9 mouse cellular contexts compared by ENCODE assay signal in the genomic region with DNA sequence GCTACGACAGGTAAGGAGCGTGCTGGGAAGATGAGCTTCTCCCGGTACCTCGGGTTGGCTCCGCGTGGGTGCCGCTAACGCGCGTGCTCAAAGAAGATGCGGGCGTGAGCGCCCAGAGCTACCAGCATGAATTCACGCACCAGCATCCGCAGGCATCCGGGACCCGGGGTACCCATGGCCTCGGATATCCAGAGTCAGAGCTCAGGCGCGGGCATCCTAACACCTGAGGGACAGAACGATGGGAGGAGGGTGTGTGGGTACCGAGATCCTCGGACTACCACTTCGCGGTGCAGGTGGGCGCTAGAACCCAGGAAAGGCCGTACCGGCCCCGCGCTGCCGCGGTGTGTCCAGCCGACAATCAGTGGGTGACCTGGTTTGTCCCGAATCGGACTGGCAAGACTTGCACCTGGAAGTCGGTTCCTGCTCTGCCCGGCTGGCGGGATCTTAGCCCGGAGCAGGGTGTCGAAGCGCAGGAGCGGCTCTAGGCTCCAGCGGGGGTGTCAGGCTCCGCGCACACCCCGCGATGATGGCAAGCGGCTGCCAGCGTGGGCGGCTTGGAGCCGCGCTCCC. TPM values are rescaled to one million over a fixed set of nuclear protein-coding genes. Genes with fewer than 3 reads are reported as not detected.
A peak's percentile ranks its signal among the peaks of the same experiment; 100 is the strongest.
DNase-seq lines count a peak whose midpoint lies in the region; ATAC-seq and TF ChIP-seq lines count a peak whose summit lies in the region.
"Had no signal": no experiment of that assay in that cellular context is flagged by ENCODE, and none has a peak within 500 bp of the region (broad histone marks: within the 10 kb centered on the region; RNA-seq: fewer than 3 reads in every experiment).

No protein-coding gene starts in this region.

- peak overlapping the region; percentile 63 for H3K9ac ChIP-seq in heart, embryonic 13.5 days
- peak overlapping the region; percentile 87 for H3K9ac ChIP-seq in midbrain, embryonic 16.5 days (ENCODE audit: low read depth, low read length)

- peak overlapping the region; percentile 15 for H3K4me3 ChIP-seq in thymus, adult 2 months (ENCODE audit: control insufficient read depth, insufficient read depth, low read length)
- H3K4me3 ChIP-seq in heart, embryonic 13.5 days: peak overlapping the region; percentile 55
- peak overlapping the region; percentile 74 for H3K4me3 ChIP-seq in midbrain, embryonic 16.5 days (ENCODE audit: low read depth, low read length)

- TF ChIP-seq POLR2A in thymus, adult 2 months (IDR thresholded peaks at IDR 0.05; ENCODE audit: control insufficient read depth, extremely low read depth, insufficient read depth, low read length, poor library complexity): no peak

- H3K4me2 ChIP-seq in heart, embryonic 13.5 days: peak overlapping the region; percentile 78
- peak overlapping the region; percentile 68 for H3K4me2 ChIP-seq in midbrain, embryonic 16.5 days (ENCODE audit: low read length)

- ATAC-seq in heart, embryonic 13.5 days (ENCODE audit: extremely low read depth, insufficient number of reproducible peaks, low FRiP score, low TSS enrichment): no peak
- ATAC-seq in midbrain, embryonic 16.5 days: peak; percentile 61
- no peak for ATAC-seq in megakaryocyte-erythroid progenitor cell, adult 5-6 weeks (replicated peaks; ENCODE audit: low FRiP score, low TSS enrichment, poor library complexity, severe bottlenecking)

- 0 out of 2 replicates have a peak, but pooled peaks cover under 1% of the 10 kb centered on the region for H3K36me3 ChIP-seq in thymus, adult 2 months (ENCODE audit: control insufficient read depth, insufficient read depth, low read length)
- H3K36me3 ChIP-seq in heart, embryonic 13.5 days: peaks cover 5% of the 10 kb centered on the region
- H3K36me3 ChIP-seq in midbrain, embryonic 16.5 days (ENCODE audit: control insufficient read depth, insufficient read depth, low read length): no peaks in the 10 kb centered on the region

- no peak overlapping the region for H3K27ac ChIP-seq in thymus, adult 2 months (ENCODE audit: control insufficient read depth, insufficient read depth, low read length)
- H3K27ac ChIP-seq in heart, embryonic 13.5 days (replicated peaks): no peak overlapping the region
- H3K27ac ChIP-seq in midbrain, embryonic 16.5 days (ENCODE audit: low read length): peak overlapping the region; percentile 87

- H3K9me3 ChIP-seq in heart, embryonic 13.5 days: no peaks in the 10 kb centered on the region
- no peaks in the 10 kb centered on the region for H3K9me3 ChIP-seq in midbrain, embryonic 16.5 days (replicated peaks; ENCODE audit: control insufficient read depth, low read length, poor library complexity, severe bottlenecking)

- peaks cover 13% of the 10 kb centered on the region for H3K27me3 ChIP-seq in thymus, adult 2 months (ENCODE audit: control insufficient read depth, insufficient read depth, low read length)
- H3K27me3 ChIP-seq in heart, embryonic 13.5 days (replicated peaks): peaks cover 65% of the 10 kb centered on the region
- peaks cover 16% of the 10 kb centered on the region for H3K27me3 ChIP-seq in midbrain, embryonic 16.5 days (ENCODE audit: control insufficient read depth, insufficient read depth, low read depth, low read length)

- no peak for DNase-seq in thymus, adult 2 months
- no peak for DNase-seq in thymus, postnatal 0 days (ENCODE audit: low spot score)
- peak; percentile 54 to 59 for DNase-seq in cerebellum, postnatal 36 days
- DNase-seq in layer of hippocampus, postnatal 25 days (ENCODE audit: extremely low spot score in 1 of 2, low spot score in 1 of 2): peak; percentile 62 to 71
- DNase-seq in urinary bladder, postnatal 25 days (ENCODE audit: low spot score): no peak

- peaks cover 7% of the 10 kb centered on the region; the same call in 1 of the 2 replicates for H3K4me1 ChIP-seq in thymus, adult 2 months (replicated peaks; ENCODE audit: control insufficient read depth, insufficient read depth, low read length)
- peaks cover 13% of the 10 kb centered on the region for H3K4me1 ChIP-seq in heart, embryonic 13.5 days
- peaks cover 15% of the 10 kb centered on the region for H3K4me1 ChIP-seq in midbrain, embryonic 16.5 days (ENCODE audit: control insufficient read depth, insufficient read depth, low read length)

- WGBS in thymus, adult 2 months: 5% methylated on average over 52 of the region's 52 CpGs
- WGBS in heart, embryonic 13.5 days: 2% methylated on average over 52 of the region's 52 CpGs
- under 1% methylated on average over 52 of the region's 52 CpGs for WGBS in midbrain, embryonic 16.5 days

- no peak for TF ChIP-seq CTCF in thymus, adult 2 months (IDR thresholded peaks at IDR 0.05; ENCODE audit: borderline replicate concordance, control insufficient read depth, extremely low read depth, insufficient read depth, low read length, poor library complexity)

RNA-seq across cellular contexts. Expression of a gene that starts 0.7 kb away (rescaled TPM):
- polyA plus RNA-seq in thymus, adult 2 months (2012; rRNA removed): 0.54 and 0.66 TPM in 2 replicates
- 0.05 and 0.06 TPM in 2 replicates for polyA plus RNA-seq in thymus, postnatal 0 days (2015; fragmentation: Nextera tagmentation; extraction: Ambion mirVana)
- 0.62 and 0.78 TPM in 2 replicates for polyA plus RNA-seq in heart, embryonic 13.5 days (2015; fragmentation: Nextera tagmentation; extraction: Ambion mirVana)
- 100 to 1,000 TPM; 159 to 187 TPM for total RNA-seq in layer of hippocampus, postnatal 25 days (2021)
- polyA plus RNA-seq in midbrain, embryonic 16.5 days (2015; fragmentation: Nextera tagmentation; extraction: Ambion mirVana): 62.1 and 66.0 TPM in 2 replicates
- total RNA-seq in megakaryocyte-erythroid progenitor cell, adult 5-6 weeks (2014; fragmentation: Nextera tagmentation): not detected in 2 replicates
- total RNA-seq in megakaryocyte-erythroid progenitor cell, adult 5-6 weeks (2017): not detected in 2 replicates

RNA-seq across cellular contexts. Expression of a gene that starts 16.6 kb away (rescaled TPM):
- 161 and 309 TPM in 2 replicates for polyA plus RNA-seq in thymus, adult 2 months (2012; rRNA removed)
- polyA plus RNA-seq in thymus, postnatal 0 days (2015; fragmentation: Nextera tagmentation; extraction: Ambion mirVana): 97.7 and 111 TPM in 2 replicates
- polyA plus RNA-seq in heart, embryonic 13.5 days (2015; fragmentation: Nextera tagmentation; extraction: Ambion mirVana): 54.0 and 55.4 TPM in 2 replicates
- total RNA-seq in layer of hippocampus, postnatal 25 days (2021): 10 to 100 TPM; 90.6 to 92.9 TPM
- 60.9 and 62.8 TPM in 2 replicates for polyA plus RNA-seq in midbrain, embryonic 16.5 days (2015; fragmentation: Nextera tagmentation; extraction: Ambion mirVana)
- 241 and 316 TPM in 2 replicates for total RNA-seq in megakaryocyte-erythroid progenitor cell, adult 5-6 weeks (2014; fragmentation: Nextera tagmentation)
- total RNA-seq in megakaryocyte-erythroid progenitor cell, adult 5-6 weeks (2017): 53.5 and 112 TPM in 2 replicates

RNA-seq across cellular contexts. Expression of a gene that starts 20.9 kb away (rescaled TPM):
- 0.09 and 0.27 TPM in 2 replicates for polyA plus RNA-seq in thymus, adult 2 months (2012; rRNA removed)
- 0.04 and 0.13 TPM in 2 replicates for polyA plus RNA-seq in thymus, postnatal 0 days (2015; fragmentation: Nextera tagmentation; extraction: Ambion mirVana)
- 8.7 and 9.0 TPM in 2 replicates for polyA plus RNA-seq in heart, embryonic 13.5 days (2015; fragmentation: Nextera tagmentation; extraction: Ambion mirVana)
- under 1 TPM; 0.49 to 0.52 TPM for total RNA-seq in layer of hippocampus, postnatal 25 days (2021)
- not detected in 2 replicates for polyA plus RNA-seq in midbrain, embryonic 16.5 days (2015; fragmentation: Nextera tagmentation; extraction: Ambion mirVana)
- total RNA-seq in megakaryocyte-erythroid progenitor cell, adult 5-6 weeks (2014; fragmentation: Nextera tagmentation): 0.33 TPM in 1 of 2 replicates, not detected in the other
- total RNA-seq in megakaryocyte-erythroid progenitor cell, adult 5-6 weeks (2017): 0.15 TPM in 1 of 2 replicates, not detected in the other

RNA-seq across cellular contexts. Expression of a gene that starts 56.6 kb away (rescaled TPM):
- not detected in 2 replicates for polyA plus RNA-seq in thymus, adult 2 months (2012; rRNA removed)
- polyA plus RNA-seq in thymus, postnatal 0 days (2015; fragmentation: Nextera tagmentation; extraction: Ambion mirVana): not detected in 2 replicates
- not detected in 2 replicates for polyA plus RNA-seq in heart, embryonic 13.5 days (2015; fragmentation: Nextera tagmentation; extraction: Ambion mirVana)
- not detected for total RNA-seq in layer of hippocampus, postnatal 25 days (2021)
- not detected in 2 replicates for polyA plus RNA-seq in midbrain, embryonic 16.5 days (2015; fragmentation: Nextera tagmentation; extraction: Ambion mirVana)
- total RNA-seq in megakaryocyte-erythroid progenitor cell, adult 5-6 weeks (2014; fragmentation: Nextera tagmentation): not detected in 2 replicates
- not detected in 2 replicates for total RNA-seq in megakaryocyte-erythroid progenitor cell, adult 5-6 weeks (2017)
- total RNA-seq: neutrophil, adult 5-6 weeks had no signal

Comparison
In these comparisons a context has a peak if more than half of its experiments do, and no peak if none do; other contexts are left out.
1. DNase-seq: peak in cerebellum, postnatal 36 days (2 of 2) and layer of hippocampus, postnatal 25 days (2 of 2); none in thymus, adult 2 months (single experiment), thymus, postnatal 0 days (single experiment) and urinary bladder, postnatal 25 days (single experiment).
2. H3K4me3 ChIP-seq: peak in every context shown above with its lines; median percentile 74 in midbrain, embryonic 16.5 days; 55 in heart, embryonic 13.5 days; 15 in thymus, adult 2 months.
3. RNA of a gene that starts 0.7 kb away (polyA plus RNA-seq): 62.1 to 66.0 TPM in midbrain, embryonic 16.5 days; 0.54 to 0.66 TPM in thymus, adult 2 months, 0.62 to 0.78 TPM in heart, embryonic 13.5 days and 0.05 to 0.06 TPM in thymus, postnatal 0 days; every median in the first group is over 10 times any median in the second.